Mouse (Mus musculus): Measurements from ENCODE around the gene Kremen1. TPM values are rescaled to one million over a fixed set of nuclear protein-coding genes. Genes with fewer than 3 reads are reported as not detected.

Kremen1 gene
- total and polyA plus RNA-seq, 3 experiments, result 5.0 to 11.8 (median 7.3) TPM

GRCm38 (mm10) chr11:5192084-5192516 is 69.3 kb downstream of the Kremen1 start:
- Histone ChIP-seq H3K27ac (ENCODE audit: insufficient read depth, low read depth) (no peak overlapping the region), H3K36me3 (replicated peaks in 1 of 2; ENCODE audit: control insufficient read depth in 1 of 2, insufficient read depth in 1 of 2, low read length in 1 of 2) (peaks cover 0 to 2% of the 10 kb centered on the region in 2 experiments), H3K27me3 (replicated peaks) (no peaks in the 10 kb centered on the region), H3K4me1 (ENCODE audit: control insufficient read depth in 1 of 2, insufficient read depth in 2 of 2) (peaks cover 10 to 11% of the 10 kb centered on the region in 2 experiments), H3K9ac (ENCODE audit: insufficient read depth, low read depth) (no peak overlapping the region), H3K4me3 (replicated peaks in 1 of 3; ENCODE audit: low read depth in 2 of 3, low read length in 2 of 3, poor library complexity in 1 of 3) (no peak overlapping the region), H3K9me3 (replicated peaks; ENCODE audit: low read length) (no peaks in the 10 kb centered on the region), H3K79me2 (replicated peaks; ENCODE audit: control insufficient read depth, extremely low read depth, insufficient read depth, poor library complexity, severe bottlenecking) (no peaks in the 10 kb centered on the region), H3K4me2 (ENCODE audit: insufficient read depth, low read depth, poor library complexity, severe bottlenecking) (no peak overlapping the region)
- in situ Hi-C loops (cut with MboI; ENCODE audit: low pct_ligation_motif_present, low pct_unique_long_range_greater_than_20kb, low sequenced_read_pairs), result no loop called here
- TF ChIP-seq ZC3H11A (IDR thresholded peaks at IDR 0.05; ENCODE audit: low read depth, low read length) (no peak), TCF12 (IDR thresholded peaks at IDR 0.05; ENCODE audit: low read depth, low read length) (no peak), E2F4 (IDR thresholded peaks at IDR 0.05; ENCODE audit: insufficient replicate concordance, low read depth, low read length) (no peak), ZKSCAN1 (IDR thresholded peaks at IDR 0.05; ENCODE audit: borderline replicate concordance, low read depth, low read length) (no peak), ELF1 (IDR thresholded peaks at IDR 0.05; ENCODE audit: low read depth, low read length) (no peak), ZNF384 (IDR thresholded peaks at IDR 0.05; ENCODE audit: low read depth, low read length) (no peak), USF1 (IDR thresholded peaks at IDR 0.05; ENCODE audit: low read depth, low read length) (no peak)
- no peak for DNase-seq (ENCODE audit: extremely low read depth)
- dilution Hi-C loops (cut with MboI; ENCODE audit: extremely low pct_ligation_motif_present, extremely low pct_unique_long_range_greater_than_20kb, low sequenced_read_pairs), result no loop called here

DNA sequence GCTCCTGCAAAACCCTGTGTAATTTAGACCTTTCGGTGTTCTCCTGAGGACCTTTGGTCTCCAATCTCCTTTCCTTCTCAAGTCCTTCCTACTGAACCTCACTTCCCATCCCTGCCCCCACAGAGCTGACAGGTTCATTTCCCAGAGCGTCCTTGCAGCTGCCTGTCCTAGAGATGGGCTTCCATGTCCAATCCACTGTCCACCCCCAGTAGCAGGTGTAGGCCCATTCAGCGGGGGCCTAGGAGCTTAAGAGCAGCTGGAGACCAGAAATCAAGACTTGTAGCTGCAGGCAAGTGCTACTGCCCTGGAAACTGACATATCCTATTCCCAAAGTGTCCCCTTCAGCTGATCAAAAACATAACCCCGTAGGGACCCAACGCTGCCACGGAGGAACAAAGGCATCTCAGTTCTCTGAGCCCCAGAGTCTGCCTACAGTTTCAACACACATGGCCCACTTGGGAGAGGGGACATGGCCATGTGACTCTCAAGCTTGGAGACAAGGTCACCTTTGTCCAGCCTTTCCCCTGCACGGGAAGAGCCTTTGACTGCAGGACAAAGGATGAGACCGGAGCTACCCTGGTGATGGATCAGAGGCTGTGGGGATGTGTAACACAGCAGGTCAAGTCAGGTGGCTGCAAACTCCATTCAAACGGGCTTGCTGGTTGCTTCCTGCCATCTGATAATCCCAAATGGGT is 72.0 kb downstream of the Kremen1 start:
- H3K36me3 ChIP-seq (replicated peaks in 1 of 2; ENCODE audit: control insufficient read depth in 1 of 2, insufficient read depth in 1 of 2, low read length in 1 of 2), result no peaks in the 10 kb centered on the region
- no peak overlapping the region for H3K4me2 ChIP-seq (ENCODE audit: insufficient read depth, low read depth, poor library complexity, severe bottlenecking)
- in situ Hi-C loops (cut with MboI; ENCODE audit: low pct_ligation_motif_present, low pct_unique_long_range_greater_than_20kb, low sequenced_read_pairs), result loop anchor here (10.0 kb wide), 1 partner anchor 95 kb away; no protein-coding TSS in a partner anchor
- no peak overlapping the region for H3K9ac ChIP-seq (ENCODE audit: insufficient read depth, low read depth)
- TF ChIP-seq HCFC1 (IDR thresholded peaks at IDR 0.05; ENCODE audit: low read depth, low read length) (no peak), MXI1 (IDR thresholded peaks at IDR 0.05; ENCODE audit: low read depth, low read length) (no peak), CHD2 (IDR thresholded peaks at IDR 0.05; ENCODE audit: low read length) (no peak), USF2 (conservative IDR thresholded peaks at IDR 0.05; ENCODE audit: low read depth, low read length) (no peak), SIN3A (IDR thresholded peaks at IDR 0.05; ENCODE audit: low read length) (no peak), NRF1 (IDR thresholded peaks at IDR 0.05; ENCODE audit: low read depth, low read length) (no peak), POLR2AphosphoS2 (IDR thresholded peaks at IDR 0.05; ENCODE audit: low read depth, low read length) (no peak), ZKSCAN1 (IDR thresholded peaks at IDR 0.05; ENCODE audit: borderline replicate concordance, low read depth, low read length) (no peak)
- H3K4me3 ChIP-seq (replicated peaks in 1 of 3; ENCODE audit: low read depth in 2 of 3, low read length in 2 of 3, poor library complexity in 1 of 3), result no peak overlapping the region
- dilution Hi-C loops (cut with MboI; ENCODE audit: extremely low pct_ligation_motif_present, extremely low pct_unique_long_range_greater_than_20kb, low sequenced_read_pairs), result no loop called here
- no peaks in the 10 kb centered on the region for H3K79me2 ChIP-seq (replicated peaks; ENCODE audit: control insufficient read depth, extremely low read depth, insufficient read depth, poor library complexity, severe bottlenecking)
- no peak for DNase-seq (ENCODE audit: extremely low read depth)
- no peak overlapping the region for H3K27ac ChIP-seq (ENCODE audit: insufficient read depth, low read depth)
- H3K4me1 ChIP-seq (ENCODE audit: control insufficient read depth in 1 of 2, insufficient read depth in 2 of 2), result no peaks in the 10 kb centered on the region
- H3K27me3 ChIP-seq (replicated peaks), result no peaks in the 10 kb centered on the region
- H3K9me3 ChIP-seq (replicated peaks; ENCODE audit: low read length), result no peaks in the 10 kb centered on the region

Data from CH12.LX (cell line).